Mouse (Mus musculus): ENCODE data around the gene Dnase2b.

Gene Dnase2b

GRCm38 (mm10) chr3:146570148-146570782 is 45.1 kb downstream of the Dnase2b start, which contains the start of gene Uox:
Gene Uox, plus strand, starts transcription at chr3:146570426.
- DNase-seq (ENCODE audit: low read depth), result no peak

- no peak for DNase-seq (ENCODE audit: low read depth)
Measured at GRCm38 (mm10) chr3:146569594-146569993, 45.8 kb downstream of the Dnase2b start.

GRCm38 (mm10) chr3:146567884-146568530 is 47.4 kb downstream of the Dnase2b start:
- no peak for DNase-seq (ENCODE audit: low read depth)

GRCm38 (mm10) chr3:146567366-146567765 is 48.0 kb downstream of the Dnase2b start:
- no peak for DNase-seq (ENCODE audit: low read depth)

- DNase-seq (ENCODE audit: low read depth), result no peak
Measured at GRCm38 (mm10) chr3:146565065-146565411, 50.4 kb downstream of the Dnase2b start.

GRCm38 (mm10) chr3:146564268-146565064 is 50.9 kb downstream of the Dnase2b start:
- DNase-seq (ENCODE audit: low read depth), result peak; percentile 57

- DNase-seq (ENCODE audit: low read depth), result no peak
Measured at GRCm38 (mm10) chr3:146562936-146563335, 52.5 kb downstream of the Dnase2b start.

- no peak for DNase-seq (ENCODE audit: low read depth)
Measured at GRCm38 (mm10) chr3:146557507-146557906, 57.9 kb downstream of the Dnase2b start.

GRCm38 (mm10) chr3:146556567-146556966 is 58.8 kb downstream of the Dnase2b start:
- DNase-seq (ENCODE audit: low read depth), result no peak

GRCm38 (mm10) chr3:146554816-146555215 is 60.6 kb downstream of the Dnase2b start:
- no peak for DNase-seq (ENCODE audit: low read depth)

GRCm38 (mm10) chr3:146543632-146544031 is 71.8 kb downstream of the Dnase2b start:
- DNase-seq (ENCODE audit: low read depth), result no peak

GRCm38 (mm10) chr3:146540521-146541273 is 74.7 kb downstream of the Dnase2b start:
- no peak for DNase-seq (ENCODE audit: low read depth)

GRCm38 (mm10) chr3:146534986-146535385 is 80.4 kb downstream of the Dnase2b start:
- DNase-seq (ENCODE audit: low read depth), result no peak

Data from c-Kit-positive CD71-positive TER-119-negative erythroid progenitor cells, embryonic 14.5 days (primary cell).